ENCODE assay signal across 18 mouse cellular contexts in the genomic region with DNA sequence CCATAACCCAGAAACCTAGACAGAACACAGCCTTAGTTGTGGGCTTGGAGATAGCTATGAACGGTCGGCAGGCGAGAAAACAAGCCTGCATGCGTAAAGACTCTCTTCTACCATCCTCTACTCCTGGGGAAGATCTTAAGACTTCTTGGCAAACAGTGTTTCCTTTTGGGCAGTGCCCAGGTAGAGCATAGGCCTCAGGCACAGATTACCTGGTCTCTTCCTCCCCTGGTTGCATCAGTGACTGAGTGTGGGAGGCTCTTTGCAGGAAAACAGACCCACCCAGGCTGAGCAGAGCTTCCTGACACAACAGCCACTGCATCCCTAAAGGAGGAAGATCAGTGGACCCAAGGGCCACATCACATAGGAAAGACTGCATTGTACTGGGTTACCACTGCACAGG.
DNase-seq lines count a peak whose midpoint lies in the region; ATAC-seq and TF ChIP-seq lines count a peak whose summit lies in the region.
"Had no signal": no experiment of that assay in that cellular context is flagged by ENCODE, and none has a peak within 500 bp of the region (broad histone marks: within the 10 kb centered on the region; RNA-seq: fewer than 3 reads in every experiment).

No protein-coding gene starts in this region.

- H3K27ac ChIP-seq in gastrocnemius, adult 2 months = peak overlapping the region; percentile 93
- H3K27ac ChIP-seq in kidney, embryonic 16.5 days (ENCODE audit: low read length) = 0 out of 2 replicates have a peak overlapping the region, but pooled peaks have one; percentile 6
- H3K27ac ChIP-seq in midbrain, embryonic 13.5 days = 0 out of 2 replicates have a peak overlapping the region, but pooled peaks have one; percentile 9
- no peak overlapping the region for H3K27ac ChIP-seq in midbrain, embryonic 11.5 days (ENCODE audit: low read depth, low read length)
- H3K27ac ChIP-seq: heart, adult 2 months; hindbrain, embryonic 12.5 days; hindbrain, postnatal 0 days had no signal

- intact Hi-C loops in gastrocnemius, adult 2 months (cut with DNase I) = loop anchor here (5.0 kb wide), 2 partner anchors 84 to 191 kb away; a partner anchor contains a TSS
- intact Hi-C loops in gastrocnemius, postnatal 14 days (cut with DNase I; ENCODE audit: low total_unique reads) = no loop called here

- no peak for TF ChIP-seq CTCF in gastrocnemius, adult 2 months (IDR thresholded peaks at IDR 0.05)

- H3K9ac ChIP-seq in kidney, embryonic 16.5 days (replicated peaks; ENCODE audit: low read length) = no peak overlapping the region
- H3K9ac ChIP-seq in midbrain, embryonic 13.5 days (replicated peaks) = no peak overlapping the region
- no peak overlapping the region for H3K9ac ChIP-seq in midbrain, embryonic 11.5 days (ENCODE audit: low read length)
- H3K9ac ChIP-seq: embryonic facial prominence, embryonic 12.5 days; heart, embryonic 12.5 days; hindbrain, embryonic 12.5 days had no signal

- no peak for ATAC-seq in kidney, embryonic 16.5 days (ENCODE audit: low FRiP score, low TSS enrichment)
- no peak for ATAC-seq in midbrain, embryonic 13.5 days
- no peak for ATAC-seq in midbrain, embryonic 11.5 days (ENCODE audit: low FRiP score)
- ATAC-seq: forebrain, embryonic 13.5 days; hindbrain, postnatal 0 days had no signal

- peaks cover 6% of the 10 kb centered on the region; the same call in 1 of the 2 replicates for H3K9me3 ChIP-seq in kidney, embryonic 16.5 days (ENCODE audit: low read length)
- no peaks in the 10 kb centered on the region for H3K9me3 ChIP-seq in midbrain, embryonic 13.5 days
- H3K9me3 ChIP-seq in midbrain, embryonic 11.5 days (ENCODE audit: control insufficient read depth, low read length) = no peaks in the 10 kb centered on the region

- no peaks in the 10 kb centered on the region for H3K27me3 ChIP-seq in kidney, embryonic 16.5 days (ENCODE audit: insufficient read depth, low read length)
- H3K27me3 ChIP-seq in midbrain, embryonic 13.5 days = no peaks in the 10 kb centered on the region
- no peaks in the 10 kb centered on the region for H3K27me3 ChIP-seq in midbrain, embryonic 11.5 days (ENCODE audit: control insufficient read depth, insufficient read depth, low read length)
- H3K27me3 ChIP-seq: embryonic facial prominence, embryonic 12.5 days; forebrain, embryonic 13.5 days; heart, embryonic 12.5 days; hindbrain, embryonic 12.5 days had no signal

- no peak overlapping the region for H3K4me3 ChIP-seq in gastrocnemius, adult 2 months
- H3K4me3 ChIP-seq in kidney, embryonic 16.5 days (ENCODE audit: low read length) = no peak overlapping the region
- H3K4me3 ChIP-seq in midbrain, embryonic 13.5 days (replicated peaks) = no peak overlapping the region
- no peak overlapping the region for H3K4me3 ChIP-seq in midbrain, embryonic 11.5 days (ENCODE audit: low read depth, low read length)
- H3K4me3 ChIP-seq: embryonic facial prominence, embryonic 12.5 days; forebrain, embryonic 13.5 days; heart, adult 2 months; heart, embryonic 12.5 days; hindbrain, embryonic 12.5 days had no signal

- H3K4me1 ChIP-seq in kidney, embryonic 16.5 days (ENCODE audit: insufficient read depth, low read length) = peaks cover 78% of the 10 kb centered on the region
- H3K4me1 ChIP-seq in midbrain, embryonic 13.5 days (replicated peaks) = peaks cover 50% of the 10 kb centered on the region
- H3K4me1 ChIP-seq in midbrain, embryonic 11.5 days (ENCODE audit: control insufficient read depth, insufficient read depth, low read length) = peaks cover 12% of the 10 kb centered on the region

- WGBS in kidney, embryonic 16.5 days = 86% methylated on average over 4 of the region's 4 CpGs
- 91% methylated on average over 4 of the region's 4 CpGs for WGBS in midbrain, embryonic 13.5 days
- 96% methylated on average over 4 of the region's 4 CpGs for WGBS in midbrain, embryonic 11.5 days

- 0 out of 2 replicates have a peak, but pooled peaks cover 2% of the 10 kb centered on the region for H3K36me3 ChIP-seq in kidney, embryonic 16.5 days (ENCODE audit: insufficient read depth, low read length)
- peaks cover 12% of the 10 kb centered on the region; the same call in 1 of the 2 replicates for H3K36me3 ChIP-seq in midbrain, embryonic 13.5 days
- H3K36me3 ChIP-seq in midbrain, embryonic 11.5 days (ENCODE audit: control insufficient read depth, insufficient read depth, low read length) = no peaks in the 10 kb centered on the region; the same call in 1 of the 2 replicates
- H3K36me3 ChIP-seq: embryonic facial prominence, embryonic 12.5 days had no signal

- H3K4me2 ChIP-seq in kidney, embryonic 16.5 days (replicated peaks; ENCODE audit: low read depth, low read length) = no peak overlapping the region
- H3K4me2 ChIP-seq in midbrain, embryonic 13.5 days (replicated peaks) = no peak overlapping the region
- H3K4me2 ChIP-seq in midbrain, embryonic 11.5 days = no peak overlapping the region
- H3K4me2 ChIP-seq: embryonic facial prominence, embryonic 12.5 days; forebrain, embryonic 13.5 days; heart, embryonic 12.5 days; hindbrain, embryonic 12.5 days had no signal

- DNase-seq in gastrocnemius, adult 2 months = no peak
- no peak for DNase-seq in gastrocnemius, postnatal 14 days
- DNase-seq in kidney, postnatal 14 days = no peak
- no peak for DNase-seq in midbrain, embryonic 11.5 days (ENCODE audit: low spot score, missing footprints)
- no peak for DNase-seq in neural tube, embryonic 10.5 days (ENCODE audit: extremely low spot score, low spot score)
- DNase-seq: adrenal gland, adult 2 months; adrenal gland, postnatal 25 days; cerebellum, adult 8-10 months; cerebellum, postnatal 14 days; heart, adult 2 months; heart, postnatal 36 days had no signal
